Mouse (Mus musculus): Measurements from ENCODE around the gene Tmem256.

DNA sequence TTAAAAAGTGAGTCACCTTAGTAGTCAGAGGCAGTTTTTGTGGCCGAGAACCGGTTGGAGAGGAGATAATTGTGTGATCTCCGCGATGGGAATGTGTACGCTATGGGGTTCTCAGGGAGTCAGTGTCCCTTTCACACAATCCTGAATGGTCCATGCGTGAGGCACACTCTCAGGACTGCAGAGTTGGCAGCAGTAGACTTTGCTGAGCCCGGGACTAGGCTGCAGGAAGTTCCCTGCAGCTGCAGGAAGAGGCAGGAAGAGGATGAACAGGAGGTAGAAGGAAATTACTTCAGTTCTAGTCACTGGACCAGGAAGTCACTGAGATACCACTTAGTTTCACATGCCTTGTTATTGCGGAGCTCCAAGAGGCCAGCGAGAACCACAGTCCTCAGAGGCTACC, 10.8 kb downstream of the Tmem256 start:
- TF ChIP-seq POLR2A (IDR thresholded peaks at IDR 0.05; ENCODE audit: low read depth, low read length) (no peak), CTCF (IDR thresholded peaks at IDR 0.05; ENCODE audit: extremely low read depth, insufficient read length, insufficient replicate concordance, low read depth, low read length) (no peak)

All from small intestine, adult 2 months (tissue).